Mouse (Mus musculus) lung, adult 2 months (tissue): Measurements from ENCODE around the gene Csf2rb2.

Experiments used
- CTCF ChIP-seq: fragments of 200-500 bp; IDR thresholded peaks from 2 replicates; pipeline ENCODE4 v1.5.1; 2011; ENCODE audit warnings: mild to moderate bottlenecking, low read length, control low read depth; ENCODE audit not compliant: insufficient read depth
- POLR2A ChIP-seq: fragments of 200-500 bp; IDR thresholded peaks from 2 replicates; pipeline ENCODE4 v1.6.1; 2011; ENCODE audit warnings: low read depth, mild to moderate bottlenecking, control low read depth, low read length, borderline replicate concordance; ENCODE audit errors: extremely low read depth

DNA sequence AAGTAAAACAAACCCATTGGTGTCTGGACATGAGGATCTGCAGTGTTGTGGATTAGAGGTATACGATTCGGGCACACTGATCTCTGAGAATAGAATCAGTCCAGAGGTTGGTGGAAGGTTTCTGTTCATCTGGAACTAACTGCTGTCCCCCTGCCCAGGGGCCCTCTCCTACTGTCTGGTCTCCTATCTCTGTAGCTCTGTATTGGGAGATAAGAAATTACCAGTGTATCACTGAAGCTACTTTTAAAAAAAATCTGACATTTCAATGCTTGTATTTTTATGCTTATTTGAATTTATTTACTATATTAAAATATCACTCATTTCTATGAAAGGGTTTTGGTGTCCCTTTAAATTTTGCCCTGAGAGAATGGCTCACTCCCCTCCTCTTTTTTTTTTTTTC is 18.8 kb upstream of the Csf2rb2 start:
- no peak for TF ChIP-seq CTCF
- no peak for TF ChIP-seq POLR2A
